Mouse (Mus musculus): Measurements from ENCODE around the gene Rnase9. TPM values are rescaled to one million over a fixed set of nuclear protein-coding genes. Genes with fewer than 3 reads are reported as not detected.
"Not testable (repeated sequence)": the region's sequence is repeated elsewhere in the genome, so short reads cannot be mapped to it uniquely, and the experiment has no call there.

The Rnase9 gene
- polyA plus RNA-seq, 1 experiment from 2014 or later: 0.14 TPM

DNA sequence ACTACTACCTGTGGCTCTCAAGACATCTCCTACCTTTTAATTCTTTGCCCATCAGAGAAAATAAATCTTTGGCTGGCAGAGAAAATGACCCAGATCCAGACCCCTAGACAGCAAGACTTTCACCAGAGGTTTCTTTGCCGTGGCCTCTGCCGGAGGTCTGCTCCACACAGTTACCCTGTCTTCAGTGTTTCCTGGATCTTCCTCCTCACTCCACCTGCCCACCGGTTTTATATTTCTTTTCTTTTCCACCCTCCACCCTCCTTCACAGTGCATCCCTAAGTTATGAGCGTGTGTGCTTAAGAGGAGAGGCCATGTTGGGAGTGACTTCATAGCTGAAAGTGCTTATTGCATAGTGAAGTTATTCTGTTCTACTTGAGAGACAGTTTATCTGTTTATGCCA lies 18.2 kb downstream of the Rnase9 start:
- Histone ChIP-seq H3K9ac (replicated peaks; ENCODE audit: low read length) (no peak overlapping the region), H3K4me1 (ENCODE audit: insufficient read depth, low read length) (no peaks in the 10 kb centered on the region), H3K4me3 (ENCODE audit: low read length) (no peak overlapping the region), H3K4me2 (replicated peaks; ENCODE audit: low read depth, low read length) (no peak overlapping the region), H3K27me3 (ENCODE audit: insufficient read depth, low read length) (no peaks in the 10 kb centered on the region), H3K27ac (ENCODE audit: low read length) (no peak overlapping the region), H3K36me3 (ENCODE audit: insufficient read depth, low read length) (no peaks in the 10 kb centered on the region), H3K9me3 (ENCODE audit: low read length) (peaks cover 2% of the 10 kb centered on the region; the same call in 1 of the 2 replicates)
- 47% methylated on average over 4 of the region's 4 CpGs for WGBS
- ATAC-seq (ENCODE audit: low FRiP score, low TSS enrichment): 0 out of 2 replicates have a peak, but pooled peaks have one; percentile 59

- no peaks in the 10 kb centered on the region for H3K36me3 ChIP-seq (ENCODE audit: insufficient read depth, low read length)
- no peak overlapping the region for H3K27ac ChIP-seq (ENCODE audit: low read length)
- WGBS: 74% methylated on average over 3 of the region's 3 CpGs
- no peaks in the 10 kb centered on the region for H3K27me3 ChIP-seq (ENCODE audit: insufficient read depth, low read length)
- ATAC-seq (ENCODE audit: low FRiP score, low TSS enrichment): no peak
- H3K4me3 ChIP-seq (ENCODE audit: low read length): no peak overlapping the region
- no peak overlapping the region for H3K4me2 ChIP-seq (replicated peaks; ENCODE audit: low read depth, low read length)
- no peaks in the 10 kb centered on the region for H3K4me1 ChIP-seq (ENCODE audit: insufficient read depth, low read length)
- H3K9me3 ChIP-seq (ENCODE audit: low read length): peaks cover 2% of the 10 kb centered on the region; the same call in 1 of the 2 replicates
- H3K9ac ChIP-seq (replicated peaks; ENCODE audit: low read length): no peak overlapping the region
These were observed 24.4 kb downstream of the Rnase9 start for GRCm38 (mm10) chr14:51017256-51017655.

- Histone ChIP-seq H3K36me3 (ENCODE audit: insufficient read depth, low read length) (no peaks in the 10 kb centered on the region), H3K9ac (replicated peaks; ENCODE audit: low read length) (no peak overlapping the region), H3K9me3 (ENCODE audit: low read length) (peaks cover 2% of the 10 kb centered on the region; the same call in 1 of the 2 replicates), H3K4me2 (replicated peaks; ENCODE audit: low read depth, low read length) (no peak overlapping the region), H3K27me3 (ENCODE audit: insufficient read depth, low read length) (no peaks in the 10 kb centered on the region), H3K27ac (ENCODE audit: low read length) (no peak overlapping the region), H3K4me1 (ENCODE audit: insufficient read depth, low read length) (no peaks in the 10 kb centered on the region), H3K4me3 (ENCODE audit: low read length) (no peak overlapping the region)
- no peak for ATAC-seq (ENCODE audit: low FRiP score, low TSS enrichment)
These were observed 25.9 kb downstream of the Rnase9 start for GRCm38 (mm10) chr14:51015780-51016179.

- not testable (repeated sequence) for ATAC-seq (ENCODE audit: low FRiP score, low TSS enrichment); H3K9ac ChIP-seq (replicated peaks; ENCODE audit: low read length); H3K4me2 ChIP-seq (replicated peaks; ENCODE audit: low read depth, low read length); H3K27me3 ChIP-seq (ENCODE audit: insufficient read depth, low read length); H3K4me1 ChIP-seq (ENCODE audit: insufficient read depth, low read length); H3K36me3 ChIP-seq (ENCODE audit: insufficient read depth, low read length); H3K4me3 ChIP-seq (ENCODE audit: low read length); H3K9me3 ChIP-seq (ENCODE audit: low read length); H3K27ac ChIP-seq (ENCODE audit: low read length)
- WGBS: 86% methylated on average over 3 of the region's 3 CpGs
These were observed 26.9 kb downstream of the Rnase9 start for GRCm38 (mm10) chr14:51014724-51015123.

DNA sequence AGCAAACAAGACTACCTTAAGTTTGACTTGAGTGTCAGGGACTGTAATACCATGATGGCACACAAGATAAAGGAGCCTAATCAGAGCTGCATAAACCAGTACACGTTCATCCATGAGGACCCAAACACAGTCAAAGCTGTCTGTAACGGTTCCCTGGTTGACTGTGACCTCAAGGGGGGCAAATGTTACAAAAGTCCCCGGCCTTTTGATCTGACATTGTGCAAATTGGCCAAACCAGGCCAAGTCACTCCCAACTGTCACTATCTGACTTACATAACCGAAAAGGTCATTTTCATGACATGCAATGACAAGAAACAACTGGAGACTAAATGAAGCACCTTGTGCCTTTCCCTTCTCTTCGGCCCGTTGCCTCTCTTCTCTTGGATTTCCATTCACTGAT lies 32.1 kb downstream of the Rnase9 start:
- H3K4me2 ChIP-seq (replicated peaks; ENCODE audit: low read depth, low read length): no peak overlapping the region
- no peak for ATAC-seq (ENCODE audit: low FRiP score, low TSS enrichment)
- H3K27me3 ChIP-seq (ENCODE audit: insufficient read depth, low read length): no peaks in the 10 kb centered on the region
- 82% methylated on average over 6 of the region's 6 CpGs for WGBS
- H3K4me3 ChIP-seq (ENCODE audit: low read length): no peak overlapping the region
- H3K9ac ChIP-seq (replicated peaks; ENCODE audit: low read length): no peak overlapping the region
- no peaks in the 10 kb centered on the region for H3K9me3 ChIP-seq (ENCODE audit: low read length)
- no peak overlapping the region for H3K27ac ChIP-seq (ENCODE audit: low read length)
- H3K36me3 ChIP-seq (ENCODE audit: insufficient read depth, low read length): no peaks in the 10 kb centered on the region
- H3K4me1 ChIP-seq (ENCODE audit: insufficient read depth, low read length): no peaks in the 10 kb centered on the region; the same call in 1 of the 2 replicates

DNA sequence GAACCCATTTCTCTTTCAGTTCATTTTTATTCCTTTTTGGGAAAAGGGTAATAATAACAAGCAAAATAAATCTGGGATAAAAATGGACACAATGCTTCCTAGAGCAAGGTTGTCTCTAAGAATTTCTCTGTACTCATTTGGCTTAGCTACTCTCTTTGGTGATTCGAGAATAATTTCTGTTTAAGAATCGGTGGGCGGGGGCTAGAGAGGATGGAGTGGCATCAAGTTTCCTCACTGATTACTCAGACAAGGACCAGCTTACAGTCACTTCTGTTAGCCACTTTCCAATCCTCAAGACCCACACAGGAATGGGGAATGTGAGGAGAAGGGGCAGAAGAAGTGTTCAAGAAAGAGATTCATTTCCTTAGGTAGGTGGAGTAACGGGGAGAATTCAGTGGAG lies 32.9 kb downstream of the Rnase9 start:
- Histone ChIP-seq H3K36me3 (ENCODE audit: insufficient read depth, low read length) (no peaks in the 10 kb centered on the region), H3K4me2 (replicated peaks; ENCODE audit: low read depth, low read length) (no peak overlapping the region), H3K4me1 (ENCODE audit: insufficient read depth, low read length) (no peaks in the 10 kb centered on the region; the same call in 1 of the 2 replicates), H3K9ac (replicated peaks; ENCODE audit: low read length) (no peak overlapping the region), H3K9me3 (ENCODE audit: low read length) (no peaks in the 10 kb centered on the region), H3K27ac (ENCODE audit: low read length) (no peak overlapping the region), H3K27me3 (ENCODE audit: insufficient read depth, low read length) (no peaks in the 10 kb centered on the region), H3K4me3 (ENCODE audit: low read length) (no peak overlapping the region)
- 80% methylated on average over 4 of the region's 4 CpGs for WGBS
- ATAC-seq (ENCODE audit: low FRiP score, low TSS enrichment): no peak

DNA sequence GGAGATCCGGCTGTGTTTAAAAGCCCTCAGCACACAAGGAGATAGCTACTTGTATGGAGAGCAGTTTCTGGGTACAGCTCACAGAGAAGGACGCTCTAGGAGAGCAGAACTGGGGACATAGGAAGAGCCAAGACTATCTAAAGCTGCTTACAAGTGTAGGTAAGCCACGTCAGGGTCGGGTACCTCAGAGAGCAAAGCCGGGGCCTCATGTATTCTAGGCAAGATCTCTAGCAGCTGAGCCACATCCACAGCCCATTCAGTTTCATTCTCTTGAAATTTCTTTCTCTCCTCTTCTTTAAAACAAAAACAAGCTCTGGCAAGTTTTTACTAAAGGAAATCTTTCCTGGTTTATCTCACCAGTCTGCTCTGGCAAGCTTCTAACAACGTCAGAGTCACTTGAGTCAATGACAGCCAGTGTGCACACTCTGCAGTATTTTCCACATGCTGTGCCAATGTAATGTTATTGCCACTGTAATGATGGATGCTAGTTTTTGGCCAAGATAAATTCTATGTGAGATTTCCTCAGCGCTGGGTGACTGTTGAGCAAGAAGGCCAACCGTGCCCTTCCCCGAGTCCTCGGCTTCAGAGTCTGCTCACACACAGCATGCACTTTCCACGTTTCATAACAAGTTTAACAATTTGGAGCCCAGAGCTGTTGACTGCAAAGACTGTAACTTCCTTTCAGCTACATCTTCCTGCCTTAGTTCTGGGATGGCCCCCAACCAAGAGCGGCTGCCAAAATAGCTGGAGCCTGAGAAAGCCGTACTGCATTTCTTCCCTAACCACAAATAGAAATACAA lies 33.6 kb downstream of the Rnase9 start:
- Histone ChIP-seq H3K4me2 (replicated peaks; ENCODE audit: low read depth, low read length) (no peak overlapping the region), H3K36me3 (ENCODE audit: insufficient read depth, low read length) (no peaks in the 10 kb centered on the region), H3K9me3 (ENCODE audit: low read length) (no peaks in the 10 kb centered on the region), H3K27me3 (ENCODE audit: insufficient read depth, low read length) (no peaks in the 10 kb centered on the region), H3K4me1 (ENCODE audit: insufficient read depth, low read length) (no peaks in the 10 kb centered on the region; the same call in 1 of the 2 replicates), H3K27ac (ENCODE audit: low read length) (peak overlapping the region; percentile 47), H3K4me3 (ENCODE audit: low read length) (no peak overlapping the region), H3K9ac (replicated peaks; ENCODE audit: low read length) (no peak overlapping the region)
- ATAC-seq (ENCODE audit: low FRiP score, low TSS enrichment): peak; percentile 46; the same call in 1 of the 2 replicates
- 76% methylated on average over 13 of the region's 13 CpGs for WGBS

DNA sequence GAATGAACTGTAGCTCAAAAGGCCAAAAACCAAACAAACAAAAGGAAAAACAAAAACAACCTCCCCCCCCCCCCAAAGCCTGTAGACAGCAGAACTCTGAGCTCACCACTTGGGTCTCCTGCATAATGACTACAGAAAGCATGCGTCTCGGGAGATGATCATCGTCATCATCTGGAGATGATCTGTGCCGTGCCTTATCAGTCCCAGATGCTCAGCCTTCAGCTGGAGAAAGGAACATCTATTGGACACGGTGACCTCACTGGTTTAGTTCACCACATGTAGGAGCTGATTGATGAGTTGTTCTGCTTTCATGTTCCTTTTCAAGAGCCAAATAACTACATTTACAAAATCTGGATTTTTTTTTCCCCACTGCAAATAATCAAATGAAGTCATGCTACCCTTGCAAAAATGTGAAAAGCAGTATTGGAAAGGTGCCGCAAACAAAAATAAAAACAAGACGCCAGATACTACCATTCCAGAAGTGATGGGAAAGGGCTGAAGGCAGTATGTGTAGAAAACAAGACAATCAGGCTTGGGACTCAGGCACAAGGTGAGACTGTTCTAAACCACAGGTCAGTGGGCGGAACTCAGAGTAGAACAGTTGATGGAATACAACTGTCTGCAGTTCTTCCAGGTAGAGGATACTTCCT lies 34.4 kb downstream of the Rnase9 start, which contains the start of gene Rnase10:
TSS of gene Rnase10 (plus strand) at position 600 of the 650 bp plus-strand sequence.
- Histone ChIP-seq H3K9me3 (ENCODE audit: low read length) (no peaks in the 10 kb centered on the region), H3K4me1 (ENCODE audit: insufficient read depth, low read length) (no peaks in the 10 kb centered on the region; the same call in 1 of the 2 replicates), H3K4me3 (ENCODE audit: low read length) (no peak within 1 kb of the TSS), H3K36me3 (ENCODE audit: insufficient read depth, low read length) (no peaks in the 10 kb centered on the region), H3K9ac (replicated peaks; ENCODE audit: low read length) (no peak within 1 kb of the TSS), H3K27ac (ENCODE audit: low read length) (peak within 1 kb of the TSS; percentile 47), H3K4me2 (replicated peaks; ENCODE audit: low read depth, low read length) (no peak within 1 kb of the TSS), H3K27me3 (ENCODE audit: insufficient read depth, low read length) (no peaks in the 10 kb centered on the region)
- no peak for ATAC-seq (ENCODE audit: low FRiP score, low TSS enrichment)
- 88% methylated on average over 8 of the region's 8 CpGs for WGBS

DNA sequence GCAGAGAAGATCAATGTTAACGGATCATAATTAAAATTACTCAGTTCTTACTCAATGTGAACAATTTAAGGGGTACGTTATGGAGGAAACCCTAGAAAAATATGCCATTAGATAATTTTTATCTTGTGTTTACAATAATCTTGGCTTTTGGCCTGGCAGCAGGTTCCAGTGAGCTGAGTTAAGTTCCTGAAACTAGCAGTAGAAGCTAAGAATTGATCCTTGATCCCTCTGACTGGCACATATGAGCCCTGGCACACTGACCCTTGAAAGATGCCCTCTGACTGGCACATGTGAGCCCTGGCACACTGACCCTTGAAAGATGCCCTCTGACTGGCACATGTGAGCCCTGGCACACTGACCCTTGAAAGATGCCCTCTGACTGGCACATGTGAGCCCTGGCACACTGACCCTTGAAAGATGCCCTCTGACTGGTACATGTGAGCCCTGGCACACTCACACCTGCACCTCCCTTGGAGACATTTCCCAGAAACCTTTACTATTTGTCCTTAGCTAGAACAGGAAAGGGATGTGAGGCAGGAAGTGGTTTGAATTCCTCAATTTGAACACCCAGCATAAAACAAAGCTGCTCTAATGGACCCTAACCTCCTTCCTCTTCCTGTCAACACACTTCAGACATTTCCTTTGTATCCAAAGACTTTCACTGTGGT lies 43.5 kb downstream of the Rnase9 start:
- Histone ChIP-seq H3K36me3 (ENCODE audit: insufficient read depth, low read length) (no peaks in the 10 kb centered on the region), H3K4me2 (replicated peaks; ENCODE audit: low read depth, low read length) (no peak overlapping the region), H3K27me3 (ENCODE audit: insufficient read depth, low read length) (no peaks in the 10 kb centered on the region), H3K9me3 (ENCODE audit: low read length) (no peaks in the 10 kb centered on the region), H3K27ac (ENCODE audit: low read length) (no peak overlapping the region), H3K4me3 (ENCODE audit: low read length) (no peak overlapping the region), H3K9ac (replicated peaks; ENCODE audit: low read length) (no peak overlapping the region), H3K4me1 (ENCODE audit: insufficient read depth, low read length) (peaks cover 10% of the 10 kb centered on the region; the same call in 1 of the 2 replicates)
- ATAC-seq (ENCODE audit: low FRiP score, low TSS enrichment): no peak
- WGBS: 83% methylated on average over 2 of the region's 2 CpGs
